Mouse (Mus musculus): ENCODE measurements around the gene Naa11. TPM values are rescaled to one million over a fixed set of nuclear protein-coding genes. Genes with fewer than 3 reads are reported as not detected.

The Naa11 gene
- polyA plus RNA-seq, 1 experiment from 2014 or later, result not detected

DNA sequence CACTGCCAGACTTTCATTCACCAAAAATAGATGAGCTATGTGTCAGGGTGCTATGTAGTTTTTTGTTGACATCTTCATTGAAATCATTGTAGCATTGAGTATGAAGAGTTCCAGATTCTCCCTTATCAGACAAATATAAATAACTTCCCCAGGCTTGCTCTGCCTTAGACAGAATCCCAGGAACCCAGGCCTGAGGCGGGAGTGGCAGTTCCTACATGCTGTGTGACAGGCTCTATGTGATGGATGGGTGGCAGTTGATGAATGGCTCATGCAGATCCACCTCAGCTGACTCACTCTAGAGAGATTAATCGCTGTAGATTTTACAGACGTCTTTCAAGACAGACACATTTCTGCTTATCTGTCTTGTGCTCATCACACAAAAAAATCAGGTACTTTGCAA is 57.4 kb downstream of the Naa11 start:
- Histone ChIP-seq H3K9ac (replicated peaks) (no peak overlapping the region), H3K9me3 (no peaks in the 10 kb centered on the region), H3K4me2 (replicated peaks) (no peak overlapping the region), H3K36me3 (no peaks in the 10 kb centered on the region), H3K4me3 (no peak overlapping the region), H3K4me1 (0 out of 2 replicates have a peak, but pooled peaks cover 4% of the 10 kb centered on the region), H3K27me3 (no peaks in the 10 kb centered on the region), H3K27ac (replicated peaks) (no peak overlapping the region)
- ATAC-seq (replicated peaks), result no peak
- WGBS, result 71% methylated on average over 3 of the region's 3 CpGs

Other genes with a start within 250 kb of the Naa11 start
- not detected in 2 replicates for gene Gk2, start 64.6 kb upstream of the Naa11 start, polyA plus RNA-seq (2015; fragmentation: Nextera tagmentation; extraction: Ambion mirVana)